Mouse (Mus musculus): ENCODE results near the gene Atp5d. TPM values are rescaled to one million over a fixed set of nuclear protein-coding genes. Genes with fewer than 3 reads are reported as not detected.
A peak's percentile ranks its signal among the peaks of the same experiment; 100 is the strongest.

The Atp5d gene
- total RNA-seq, 2 experiments from 2014 or later: 573 to 611 TPM

DNA sequence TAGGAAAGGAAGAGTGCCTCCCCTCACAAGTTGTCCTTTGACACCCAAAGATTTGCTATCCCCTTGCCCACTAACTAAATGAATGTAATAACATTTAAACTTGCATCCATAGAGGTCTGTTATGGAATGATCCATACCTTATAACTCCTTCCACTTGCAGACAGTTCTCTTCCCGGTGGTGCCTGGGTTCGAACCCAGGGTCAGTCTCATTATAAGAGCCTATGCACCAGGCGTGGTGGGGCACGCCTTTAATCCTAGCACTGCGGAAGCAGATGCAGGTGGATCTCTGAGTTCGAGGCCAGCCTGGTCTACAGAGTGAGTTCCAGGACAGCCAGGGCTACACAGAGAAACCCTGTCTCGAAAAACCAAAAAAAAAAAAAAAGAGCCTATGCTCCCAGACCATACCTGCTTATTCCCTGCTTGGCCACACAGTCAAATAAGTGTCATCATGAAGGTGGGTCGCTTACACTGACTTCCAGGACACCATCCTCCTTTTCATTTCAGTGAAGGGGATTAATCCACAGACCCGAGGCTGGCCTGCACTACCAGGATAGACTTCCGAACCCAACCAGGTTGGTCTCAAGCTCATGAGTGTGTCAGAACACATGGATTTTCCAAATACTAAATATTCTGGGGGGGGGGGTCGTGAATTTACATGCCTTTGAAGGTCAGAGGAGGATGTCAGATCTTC, 1.7 kb downstream of the Atp5d start:
- no peak for DNase-seq (ENCODE audit: low spot score)

DNA sequence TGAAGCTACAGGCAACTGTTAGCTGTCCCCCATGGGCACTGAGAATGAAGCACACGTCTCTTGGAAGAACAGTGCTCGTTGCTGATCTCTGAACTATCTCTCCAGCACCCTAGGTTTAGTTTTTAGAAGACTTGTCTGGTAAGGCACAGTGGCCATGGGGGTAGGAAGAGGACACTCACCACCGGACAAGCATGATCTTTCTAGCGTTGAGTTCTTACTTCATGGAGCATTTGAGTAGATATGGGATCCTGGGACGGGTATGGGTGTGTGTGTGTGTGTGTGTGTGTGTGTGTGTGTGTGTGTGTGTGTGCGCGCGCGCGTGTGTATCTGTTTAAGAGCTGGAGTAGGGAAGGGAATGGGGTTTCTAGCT, 2.2 kb downstream of the Atp5d start, which contains the start of gene Cbarp:
TSS of gene Cbarp (minus strand) at position 170 of the 370 bp plus-strand sequence.
- no peak for DNase-seq (ENCODE audit: low spot score)

DNA sequence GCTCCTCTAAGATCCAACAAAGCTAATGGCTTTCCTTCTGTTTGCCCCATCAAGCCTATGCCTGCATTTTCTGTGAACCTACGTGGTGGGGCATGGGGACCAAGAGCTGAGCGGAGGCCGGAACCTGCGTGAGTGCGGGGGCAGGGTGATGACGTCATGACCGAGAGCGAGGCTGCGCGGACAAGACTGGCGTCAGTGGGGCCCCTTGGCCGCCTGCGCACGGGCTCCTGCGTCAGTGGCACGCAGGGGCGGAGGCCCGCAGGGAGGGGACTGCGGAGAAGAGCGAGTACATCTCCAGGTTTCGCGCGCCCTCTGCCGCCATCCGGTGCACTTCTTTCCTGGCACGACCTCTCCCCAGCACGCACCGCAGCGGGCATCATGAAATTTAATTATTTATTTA, 2.8 kb downstream of the Atp5d start:
- peak; percentile 96 for DNase-seq (ENCODE audit: low spot score)

DNA sequence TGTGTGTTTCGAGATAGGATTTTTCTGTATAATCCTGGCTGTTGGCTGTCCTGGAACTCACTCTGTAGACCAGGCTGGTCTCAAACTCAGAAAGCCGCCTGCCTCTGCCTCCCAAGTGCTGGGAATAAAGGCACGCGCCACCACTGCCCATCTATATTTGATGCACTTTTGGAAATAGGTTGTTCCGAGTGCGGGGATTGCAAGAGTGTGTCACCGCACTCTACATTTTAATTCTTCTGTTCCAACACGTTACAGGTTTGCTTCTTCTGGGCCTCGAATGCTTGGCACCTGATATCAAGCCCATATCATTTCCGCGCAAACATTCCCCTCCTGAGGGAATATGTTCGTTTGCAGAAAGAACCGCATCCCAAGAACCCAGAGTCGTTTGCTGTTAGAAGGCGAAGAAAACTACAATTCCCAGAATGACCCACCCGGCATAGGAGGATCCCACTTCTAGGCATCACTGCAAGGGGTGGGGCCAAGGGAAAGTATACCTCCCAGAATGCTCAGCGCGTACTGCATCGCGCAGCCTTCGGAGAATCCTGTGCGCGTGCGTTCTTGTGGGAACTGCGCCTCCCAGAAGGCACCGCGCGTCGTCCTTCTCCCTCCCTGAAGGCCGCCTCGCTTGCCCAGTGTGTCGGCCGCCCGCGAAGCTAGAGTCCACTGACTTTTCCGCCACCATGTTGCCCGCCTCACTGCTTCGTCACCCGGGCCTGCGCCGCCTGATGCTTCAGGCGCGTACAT, 3.5 kb downstream of the Atp5d start:
- peak; percentile 97 for DNase-seq (ENCODE audit: low spot score)

DNA sequence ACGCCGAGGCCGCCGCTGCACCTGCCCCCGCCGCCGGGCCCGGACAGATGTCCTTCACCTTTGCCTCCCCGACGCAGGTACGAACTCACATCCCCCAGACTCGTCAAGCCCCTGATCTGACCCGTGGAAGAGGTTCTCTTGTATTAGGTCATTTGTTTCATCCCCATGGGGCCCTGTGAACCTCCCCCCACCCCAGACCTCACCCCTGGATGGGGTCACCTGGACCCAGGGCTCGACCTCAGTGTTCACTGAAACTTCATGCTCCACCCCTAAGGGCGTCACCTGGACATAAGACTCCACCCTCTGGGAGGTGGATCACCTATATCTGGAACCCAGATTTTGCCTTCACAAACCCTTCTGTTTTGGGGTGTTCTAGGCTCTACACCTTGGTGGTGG, 4.1 kb downstream of the Atp5d start:
- DNase-seq (ENCODE audit: low spot score): no peak

DNA sequence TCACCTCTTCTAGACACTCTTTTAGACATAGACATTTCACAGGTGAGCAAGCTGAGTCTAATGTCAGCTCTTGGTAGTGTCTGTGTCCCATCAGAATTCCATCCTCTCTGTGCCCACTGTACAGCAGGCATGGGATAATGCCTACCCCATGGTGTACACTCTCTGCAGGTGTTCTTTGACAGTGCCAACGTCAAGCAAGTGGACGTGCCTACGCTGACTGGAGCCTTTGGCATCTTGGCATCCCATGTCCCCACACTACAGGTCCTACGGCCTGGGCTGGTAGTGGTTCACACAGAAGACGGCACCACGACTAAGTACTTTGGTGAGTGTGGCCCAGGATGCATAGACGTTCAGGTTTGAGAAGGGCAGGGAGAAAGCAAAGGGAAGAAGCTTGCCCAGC, 5.2 kb downstream of the Atp5d start:
- DNase-seq (ENCODE audit: low spot score): no peak

DNA sequence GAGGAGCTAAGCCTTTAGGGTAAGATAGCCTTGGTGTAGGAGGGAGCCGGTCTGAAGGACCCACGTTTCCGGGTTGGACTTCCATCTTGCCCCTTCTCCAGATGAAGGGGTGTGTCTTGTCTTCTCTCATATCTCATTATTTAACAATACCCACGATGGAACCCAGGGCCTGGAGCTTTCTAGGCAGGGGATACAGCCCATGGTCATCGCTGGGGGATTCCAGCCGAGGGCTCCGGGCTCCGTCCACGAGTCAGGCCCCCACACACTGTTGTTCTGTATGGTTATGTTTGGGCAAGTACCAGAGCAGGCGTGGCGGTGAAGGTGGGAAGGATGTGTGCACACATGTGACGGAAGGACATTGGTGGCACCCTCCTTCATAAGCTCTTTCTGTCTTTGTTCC, 5.7 kb downstream of the Atp5d start:
- no peak for DNase-seq (ENCODE audit: low spot score)

DNA sequence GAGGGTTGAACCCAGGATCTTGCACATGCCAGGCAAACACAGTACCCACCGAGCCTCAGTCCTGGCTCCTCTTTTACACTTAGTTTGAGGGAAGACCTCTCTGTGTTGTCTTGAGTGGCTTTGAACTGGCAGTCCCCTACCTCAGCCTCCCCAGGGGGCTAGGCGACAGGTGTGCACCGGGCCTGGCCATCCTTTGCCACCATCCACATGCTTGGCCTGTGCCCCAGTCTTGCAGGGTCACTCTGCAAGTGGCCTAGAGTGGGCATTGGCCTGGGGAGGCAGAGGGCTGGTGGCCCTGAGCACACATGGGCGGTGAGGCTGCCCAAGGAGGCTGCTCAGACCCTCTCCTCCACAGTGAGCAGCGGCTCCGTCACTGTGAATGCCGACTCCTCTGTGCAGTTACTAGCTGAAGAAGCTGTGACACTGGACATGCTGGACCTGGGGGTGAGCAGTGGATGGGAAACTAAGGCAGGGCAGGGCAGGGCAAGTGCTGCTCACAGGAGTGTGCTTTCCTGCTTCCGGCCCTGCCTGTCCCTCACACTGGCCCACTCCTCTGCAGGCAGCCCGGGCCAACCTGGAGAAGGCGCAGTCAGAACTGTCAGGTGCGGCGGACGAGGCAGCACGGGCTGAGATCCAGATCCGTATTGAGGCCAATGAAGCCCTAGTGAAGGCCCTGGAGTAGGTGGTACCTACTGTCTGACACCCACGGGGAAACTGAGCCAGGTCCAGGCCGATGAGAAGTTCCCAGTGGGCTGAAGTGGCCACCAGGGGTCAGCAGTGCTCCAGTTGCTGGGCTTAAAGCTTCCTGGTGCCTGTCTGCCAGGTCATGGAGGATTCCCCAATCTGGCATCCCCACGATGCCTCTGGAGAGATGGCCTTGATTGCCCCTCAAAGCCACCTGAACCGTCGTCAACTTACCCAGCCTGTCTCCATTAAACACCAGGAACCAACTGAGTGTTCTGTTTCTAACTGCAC, 6.7 kb downstream of the Atp5d start:
- peak; percentile 78 for DNase-seq (ENCODE audit: low spot score)

DNA sequence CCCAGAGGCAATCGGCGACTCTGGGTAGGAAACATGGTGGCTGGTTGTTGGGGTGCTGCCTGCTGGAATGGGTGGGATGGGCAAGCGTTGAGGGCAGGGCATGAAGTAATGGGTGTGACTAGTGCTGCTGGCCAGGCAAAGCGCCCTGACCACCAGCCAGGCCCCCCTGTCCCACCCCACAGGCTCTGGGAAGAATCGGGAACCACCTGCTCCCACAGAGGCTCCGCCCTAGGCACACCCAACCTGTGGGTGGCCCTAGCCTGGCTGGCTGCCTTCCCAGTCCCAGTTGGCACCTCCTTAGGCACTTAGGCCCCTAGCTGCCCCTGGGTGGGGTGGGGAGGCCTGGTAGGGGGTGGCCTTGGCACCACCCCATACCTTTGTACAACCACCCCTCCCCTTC, 7.5 kb downstream of the Atp5d start:
- DNase-seq (ENCODE audit: low spot score): no peak

DNA sequence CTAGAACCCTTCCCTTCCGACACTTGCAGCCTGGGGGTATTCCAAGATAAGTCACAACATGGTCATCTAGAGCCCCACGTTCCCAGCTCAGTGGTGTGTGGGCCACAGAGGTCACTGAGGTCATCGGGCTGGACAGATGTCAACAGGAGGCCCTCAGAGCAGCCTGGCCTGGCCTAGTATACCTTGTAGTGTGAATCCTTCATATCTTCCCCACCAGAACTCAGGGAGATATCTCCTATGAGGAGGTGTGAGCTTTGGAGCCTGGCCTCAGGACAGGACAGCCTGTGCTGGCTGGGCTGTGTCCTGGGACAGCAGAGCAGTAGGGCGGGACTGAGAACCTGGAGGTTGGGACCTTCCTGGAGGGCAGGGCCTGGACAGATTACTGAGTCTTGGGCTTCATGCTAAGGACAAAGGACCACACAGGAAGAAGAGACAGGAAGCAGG, 8.2 kb downstream of the Atp5d start:
- DNase-seq (ENCODE audit: low spot score): no peak

DNA sequence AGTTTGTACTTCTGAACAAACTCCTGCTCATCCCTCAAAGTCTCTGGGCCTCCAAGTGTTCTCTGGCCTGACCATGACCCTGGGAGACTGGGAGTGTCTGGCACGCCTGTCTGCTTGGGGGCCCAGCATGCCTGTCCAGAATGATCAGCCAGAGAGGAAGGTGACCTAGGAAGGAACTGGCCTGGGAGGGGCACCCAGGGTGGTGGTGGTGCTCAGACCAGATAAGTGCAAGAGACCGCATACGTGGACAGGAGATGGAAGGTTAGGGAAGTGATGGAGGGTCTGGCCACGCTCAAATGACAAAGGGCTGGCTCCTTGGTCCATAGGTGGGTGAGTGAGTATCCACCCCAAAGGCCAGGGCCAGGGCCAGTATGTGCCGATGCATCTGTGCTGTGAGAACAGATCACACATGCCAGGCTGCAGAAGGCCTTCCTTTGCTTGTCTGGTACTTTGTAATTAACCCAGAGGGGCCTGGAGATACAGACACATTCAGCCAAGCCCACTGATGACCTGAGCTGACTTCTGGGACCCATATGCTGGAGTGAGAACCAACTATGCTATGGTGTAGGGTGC, 8.8 kb downstream of the Atp5d start:
- no peak for DNase-seq (ENCODE audit: low spot score)

DNA sequence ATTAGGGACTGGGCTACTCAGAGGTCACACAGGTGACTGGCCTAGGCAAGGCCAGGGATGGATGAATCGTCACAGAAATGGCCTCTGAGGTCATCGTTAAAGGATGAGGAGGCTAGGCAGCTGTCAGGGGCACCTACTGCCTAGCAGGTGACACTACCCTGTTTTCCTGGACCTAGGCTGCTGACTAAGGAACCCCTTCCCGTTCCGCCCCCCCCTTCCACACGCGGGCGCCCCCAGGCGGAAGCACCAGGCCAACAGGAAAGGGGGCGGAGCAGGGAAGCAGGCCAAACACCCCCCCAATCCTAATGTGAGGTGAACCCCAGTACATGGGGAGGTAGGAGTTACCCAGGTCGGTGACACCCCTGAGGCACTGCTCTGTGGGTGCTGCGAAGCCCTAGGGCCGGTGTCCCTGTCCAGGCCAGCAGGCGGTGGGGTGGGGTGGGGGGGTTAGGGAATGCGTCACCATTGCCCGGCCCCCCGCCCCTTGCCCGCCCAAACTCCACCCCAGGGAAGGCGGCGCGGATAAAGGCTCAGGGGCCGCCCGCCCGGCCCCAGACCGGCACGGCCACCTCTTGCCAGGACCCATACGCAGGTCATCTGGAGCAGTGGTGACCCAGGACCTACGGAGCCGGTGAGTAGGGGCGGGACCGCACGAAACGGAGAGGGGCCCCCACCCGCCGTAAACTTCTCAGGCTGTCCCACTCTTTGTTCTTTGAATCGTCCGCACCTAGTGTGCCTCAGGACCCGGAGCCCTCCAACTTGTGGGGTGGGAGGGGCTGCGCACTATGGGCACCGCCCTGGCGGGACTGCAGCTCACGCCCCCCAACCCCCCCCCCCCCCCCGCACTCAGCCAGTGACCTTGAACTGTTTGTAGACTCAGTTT, 9.5 kb downstream of the Atp5d start, which contains the start of gene Midn:
TSS of gene Midn (plus strand) at position 554 of the 883 bp plus-strand sequence.
- peak; percentile 90 for DNase-seq (ENCODE audit: low spot score)

DNA sequence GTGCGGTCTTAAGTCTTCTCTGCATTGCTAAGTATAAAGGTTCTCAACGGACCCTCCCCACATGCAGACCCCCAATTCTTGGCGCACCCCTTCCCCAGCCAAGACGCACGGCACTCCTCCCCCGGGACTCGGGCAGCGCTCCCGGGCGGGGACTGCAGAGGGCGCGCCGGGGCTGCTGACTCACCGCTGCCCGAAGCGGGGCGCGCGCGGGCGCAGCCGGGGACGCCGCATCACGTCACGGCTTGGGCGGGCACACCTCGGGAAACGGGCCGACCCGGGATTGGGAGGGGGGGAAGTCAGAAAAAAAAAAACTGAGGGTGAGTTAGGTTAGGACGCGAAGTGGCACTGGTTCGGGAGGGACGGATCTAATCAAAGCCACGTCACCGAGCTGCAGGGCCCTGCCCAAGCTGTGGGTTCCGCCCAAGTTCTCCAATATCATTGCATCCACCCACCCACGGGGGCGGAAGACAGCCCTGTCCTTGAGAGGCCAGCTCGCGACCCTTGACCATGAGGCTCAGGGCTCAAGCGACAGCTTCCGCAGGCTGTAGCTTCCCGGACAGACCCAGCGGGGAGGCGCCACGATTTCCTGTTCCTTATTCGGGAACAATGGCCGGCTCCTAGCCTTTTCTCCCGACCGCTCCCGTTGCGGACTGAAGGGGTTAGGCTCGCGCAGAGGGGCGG, 10.3 kb downstream of the Atp5d start:
- peak; percentile 93 for DNase-seq (ENCODE audit: low spot score)

DNA sequence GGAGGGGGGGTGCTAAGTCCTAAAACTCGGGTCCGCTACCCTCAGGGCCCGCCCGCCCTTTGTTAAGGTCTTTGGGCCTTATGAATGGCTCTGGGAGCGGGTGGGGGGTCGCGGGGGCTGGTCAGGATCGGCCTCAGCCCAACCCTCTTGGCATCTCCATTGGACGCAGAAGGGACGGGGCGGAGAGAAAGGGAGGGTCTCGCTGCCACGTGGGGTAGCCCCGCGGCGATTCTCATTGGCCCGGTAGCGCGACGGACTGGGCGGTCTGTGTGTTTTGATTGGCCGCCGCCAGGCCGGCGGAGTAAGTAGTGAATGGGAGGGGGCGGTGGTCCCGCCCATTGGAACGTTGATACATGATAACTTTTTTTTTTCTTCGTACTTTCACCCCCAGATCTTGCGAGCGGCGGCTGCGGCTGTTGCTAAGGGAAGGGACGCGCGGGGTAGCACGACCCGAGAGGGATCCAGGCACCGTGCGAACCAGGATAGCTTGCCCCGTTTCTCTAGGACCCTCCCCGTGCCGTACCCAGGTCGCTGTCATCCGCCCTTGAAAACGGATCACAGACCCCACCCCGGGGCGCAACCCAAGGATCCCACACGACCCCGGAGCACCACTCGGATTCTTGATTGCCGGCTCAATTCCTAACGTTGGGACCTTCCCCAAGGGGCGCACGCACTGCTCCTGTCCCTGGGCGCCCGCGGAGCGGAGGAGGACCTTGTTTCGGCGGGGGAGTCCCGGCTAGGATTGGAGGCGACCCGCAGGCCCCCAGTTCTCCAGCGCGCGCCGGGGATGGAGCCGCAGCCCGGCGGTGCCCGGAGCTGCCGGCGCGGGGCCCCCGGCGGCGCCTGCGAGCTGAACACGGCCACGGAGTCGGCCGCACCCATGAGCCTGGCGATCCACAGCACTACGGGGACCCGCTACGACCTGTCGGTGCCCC, 11.1 kb downstream of the Atp5d start:
- peak; percentile 96 for DNase-seq (ENCODE audit: low spot score)

DNA sequence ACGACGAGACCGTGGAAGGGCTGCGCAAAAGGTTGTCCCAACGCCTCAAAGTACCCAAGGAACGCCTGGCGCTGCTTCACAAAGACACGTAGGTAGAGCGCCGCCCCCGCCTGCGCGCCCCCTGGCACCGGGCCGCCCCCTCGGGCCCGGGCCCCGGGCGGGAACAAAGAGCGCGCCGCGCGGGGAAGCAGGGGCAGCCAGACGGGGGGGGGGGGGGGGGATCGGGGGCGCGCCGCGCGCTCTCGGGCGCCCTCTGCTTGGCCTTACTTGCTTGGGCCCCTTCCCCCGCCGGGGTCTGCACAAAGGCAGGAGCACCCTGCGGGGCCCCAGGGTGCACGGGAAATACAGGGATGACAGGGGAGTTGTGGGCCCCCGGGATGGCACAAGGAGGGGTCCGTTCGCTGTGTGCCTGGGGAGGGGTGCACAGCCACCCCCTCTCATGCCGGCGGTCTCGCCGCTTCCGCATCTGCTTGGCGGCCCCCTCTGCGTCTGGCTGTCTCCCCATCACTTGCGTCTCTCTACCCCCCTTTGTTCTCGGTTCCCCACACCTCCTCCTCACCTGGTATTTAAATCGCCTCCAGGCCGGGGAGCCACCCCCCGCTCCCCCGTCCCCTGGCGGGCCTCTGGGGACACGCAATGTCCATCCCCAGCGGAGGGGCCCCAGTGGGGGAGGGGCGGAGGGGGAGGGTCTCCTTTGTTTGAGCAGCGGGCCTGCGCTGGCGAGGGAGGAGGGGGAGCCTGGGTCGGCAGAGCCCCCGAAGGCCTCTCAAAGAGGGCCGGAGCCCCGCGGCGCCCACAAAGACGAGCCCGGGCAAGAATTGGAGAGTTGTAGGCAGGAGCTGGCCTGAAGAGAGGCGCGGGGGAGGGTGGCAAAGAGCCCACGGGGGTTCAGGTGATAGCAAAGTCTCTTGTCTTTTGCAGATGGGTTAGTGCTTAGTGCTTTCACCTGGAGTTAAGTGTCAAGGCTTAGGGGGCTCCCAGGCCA, 12.1 kb downstream of the Atp5d start:
- DNase-seq (ENCODE audit: low spot score): no peak

DNA sequence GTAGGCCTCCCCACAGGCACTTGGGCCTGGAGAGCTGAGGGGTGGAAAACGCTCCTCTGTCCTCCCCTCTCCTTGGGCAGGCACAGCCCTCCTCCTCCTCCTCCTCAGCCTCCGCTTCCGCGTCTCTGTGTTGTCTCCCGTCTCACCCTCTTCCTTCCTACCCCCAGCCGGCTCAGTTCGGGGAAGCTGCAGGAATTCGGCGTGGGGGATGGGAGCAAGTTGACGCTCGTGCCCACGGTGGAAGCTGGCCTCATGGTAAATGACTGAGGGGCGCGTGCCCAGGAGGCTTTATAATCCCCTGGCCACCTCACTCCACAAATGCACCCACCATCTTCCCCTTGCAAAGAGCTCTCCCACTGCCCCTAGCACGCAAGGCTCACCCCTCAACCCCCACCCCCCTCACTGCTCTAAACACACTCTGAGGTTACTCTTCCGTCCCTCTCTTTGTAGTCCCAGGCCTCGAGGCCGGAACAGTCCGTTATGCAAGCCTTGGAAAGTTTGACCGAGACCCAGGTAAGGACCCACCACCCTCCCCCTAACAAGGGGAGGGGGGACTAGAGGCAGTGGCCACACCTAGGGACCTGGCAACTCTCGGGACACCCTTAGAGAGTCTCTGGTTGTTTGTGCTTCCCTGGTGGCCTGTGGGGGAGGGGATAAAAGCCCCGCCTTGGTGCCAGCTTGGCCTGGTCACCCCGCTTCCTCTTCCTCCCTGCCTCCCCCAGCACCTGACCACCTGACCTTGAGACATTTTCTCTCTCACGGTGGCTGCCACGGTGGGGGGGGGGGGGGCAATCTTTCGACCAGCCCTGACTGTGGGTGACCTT, 13.0 kb downstream of the Atp5d start:
- DNase-seq (ENCODE audit: low spot score): peak; percentile 55
